Mouse (Mus musculus): ENCODE measurements around the gene Gemin5. TPM values are rescaled to one million over a fixed set of nuclear protein-coding genes. Genes with fewer than 3 reads are reported as not detected.
"Not testable (repeated sequence)": the region's sequence is repeated elsewhere in the genome, so short reads cannot be mapped to it uniquely, and the experiment has no call there.

Gemin5 gene
- polyA plus RNA-seq, 1 experiment from 2014 or later: 15.7 TPM

DNA sequence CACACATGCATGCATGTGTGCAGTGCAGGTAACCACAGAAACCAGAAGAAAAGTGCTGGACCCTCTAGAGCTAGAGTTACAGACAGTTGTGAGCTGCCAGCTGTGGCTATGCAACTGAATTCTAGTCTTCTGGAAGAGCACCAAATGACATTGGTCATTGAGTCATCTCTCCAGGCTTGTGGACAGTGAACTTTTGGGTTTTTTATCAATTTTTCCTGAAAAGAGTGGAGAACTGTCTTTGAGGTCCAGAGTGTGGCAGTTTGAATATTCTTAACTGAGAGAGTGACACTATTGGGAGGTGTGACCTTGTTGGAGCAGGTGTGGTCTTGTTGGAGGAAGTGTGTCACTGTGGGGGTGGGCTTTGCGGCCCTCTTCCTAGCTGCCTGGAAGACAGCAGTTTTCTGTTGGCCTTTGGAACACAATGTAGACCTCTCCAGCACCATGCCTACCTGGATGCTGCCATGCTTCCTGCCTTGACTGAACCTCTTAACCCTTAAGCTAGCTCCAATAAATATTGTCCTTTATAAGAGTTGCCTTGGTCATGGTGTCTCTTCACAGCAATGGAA, 42.1 kb upstream of the Gemin5 start:
- 96% methylated on average over 1 of the region's 1 CpGs for WGBS
- no peaks in the 10 kb centered on the region for H3K4me1 ChIP-seq (ENCODE audit: control insufficient read depth, insufficient read depth, low read length)

DNA sequence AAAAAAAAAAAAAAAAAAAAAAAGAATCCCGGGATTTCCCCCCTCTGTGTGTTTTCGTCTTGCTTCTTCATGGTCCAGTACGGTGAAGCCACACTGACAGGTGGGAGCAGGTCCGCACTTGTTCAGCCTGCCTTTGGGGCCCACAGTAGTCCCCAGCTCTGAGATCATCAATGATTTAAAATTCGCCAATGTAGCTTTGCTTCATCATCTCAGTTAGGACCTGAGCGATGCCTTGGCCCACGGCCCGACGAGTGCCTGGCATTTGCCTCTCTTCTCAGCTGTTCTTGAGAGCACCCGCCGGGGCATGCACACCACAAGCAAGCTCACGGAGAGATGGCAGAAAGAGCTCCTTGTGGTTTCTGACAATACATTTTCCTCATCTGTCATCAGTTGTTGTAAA, 32.7 kb upstream of the Gemin5 start:
- Histone ChIP-seq H3K4me1 (ENCODE audit: control insufficient read depth, insufficient read depth, low read length) (0 out of 2 replicates have a peak, but pooled peaks cover 3% of the 10 kb centered on the region), H3K4me3 (replicated peaks; ENCODE audit: low read depth, low read length) (no peak overlapping the region), H3K4me2 (ENCODE audit: low read length) (no peak overlapping the region), H3K9me3 (ENCODE audit: control insufficient read depth, low read length) (no peaks in the 10 kb centered on the region), H3K27me3 (ENCODE audit: control insufficient read depth, insufficient read depth, low read length) (no peaks in the 10 kb centered on the region), H3K27ac (replicated peaks; ENCODE audit: low read depth, low read length) (no peak overlapping the region), H3K36me3 (ENCODE audit: control insufficient read depth, insufficient read depth, low read length) (no peaks in the 10 kb centered on the region), H3K9ac (replicated peaks; ENCODE audit: low read length) (no peak overlapping the region)
- ATAC-seq (ENCODE audit: low FRiP score, low TSS enrichment) (no peak), DNase-seq (no peak)
- WGBS: 88% methylated on average over 12 of the region's 12 CpGs

More for the DNA sequence above, 42.1 kb upstream of the Gemin5 start:
- H3K27me3 ChIP-seq (ENCODE audit: control insufficient read depth, insufficient read depth, low read length): no peaks in the 10 kb centered on the region
- no peaks in the 10 kb centered on the region for H3K9me3 ChIP-seq (ENCODE audit: control insufficient read depth, low read length)
- no peaks in the 10 kb centered on the region for H3K36me3 ChIP-seq (ENCODE audit: control insufficient read depth, insufficient read depth, low read length)
- DNase-seq (no peak), ATAC-seq (ENCODE audit: low FRiP score, low TSS enrichment) (no peak)
- no peak overlapping the region for H3K4me3 ChIP-seq (replicated peaks; ENCODE audit: low read depth, low read length)
- H3K9ac ChIP-seq (replicated peaks; ENCODE audit: low read length): no peak overlapping the region
- no peak overlapping the region for H3K27ac ChIP-seq (replicated peaks; ENCODE audit: low read depth, low read length)
- H3K4me2 ChIP-seq (ENCODE audit: low read length): no peak overlapping the region

DNA sequence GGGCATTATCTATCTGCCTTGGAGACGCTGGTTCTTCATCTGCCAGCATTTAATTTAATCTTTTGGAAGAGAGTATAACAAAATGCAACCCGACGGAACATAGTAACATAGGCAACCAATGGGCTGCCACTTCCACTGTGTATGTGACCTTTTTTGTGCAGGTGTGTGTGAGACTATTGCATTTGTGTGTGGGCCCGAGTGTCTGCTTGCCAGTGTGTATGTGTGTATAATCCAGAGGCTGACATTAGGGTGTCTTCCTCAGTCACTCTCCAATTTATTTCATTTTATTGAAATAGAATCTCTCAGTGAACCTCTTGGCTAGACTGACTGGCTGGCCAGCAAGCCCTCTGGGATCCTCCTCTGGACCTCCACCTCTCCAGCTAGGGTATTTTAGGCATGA, 31.9 kb upstream of the Gemin5 start:
- H3K4me1 ChIP-seq (ENCODE audit: control insufficient read depth, insufficient read depth, low read length): 0 out of 2 replicates have a peak, but pooled peaks cover 3% of the 10 kb centered on the region
- H3K9ac ChIP-seq (replicated peaks; ENCODE audit: low read length): no peak overlapping the region
- H3K9me3 ChIP-seq (ENCODE audit: control insufficient read depth, low read length): no peaks in the 10 kb centered on the region
- H3K36me3 ChIP-seq (ENCODE audit: control insufficient read depth, insufficient read depth, low read length): no peaks in the 10 kb centered on the region
- no peak for DNase-seq
- H3K4me2 ChIP-seq (ENCODE audit: low read length): no peak overlapping the region
- no peak for ATAC-seq (ENCODE audit: low FRiP score, low TSS enrichment)
- WGBS: 88% methylated on average over 4 of the region's 4 CpGs
- no peaks in the 10 kb centered on the region for H3K27me3 ChIP-seq (ENCODE audit: control insufficient read depth, insufficient read depth, low read length)
- no peak overlapping the region for H3K27ac ChIP-seq (replicated peaks; ENCODE audit: low read depth, low read length)
- H3K4me3 ChIP-seq (replicated peaks; ENCODE audit: low read depth, low read length): no peak overlapping the region

DNA sequence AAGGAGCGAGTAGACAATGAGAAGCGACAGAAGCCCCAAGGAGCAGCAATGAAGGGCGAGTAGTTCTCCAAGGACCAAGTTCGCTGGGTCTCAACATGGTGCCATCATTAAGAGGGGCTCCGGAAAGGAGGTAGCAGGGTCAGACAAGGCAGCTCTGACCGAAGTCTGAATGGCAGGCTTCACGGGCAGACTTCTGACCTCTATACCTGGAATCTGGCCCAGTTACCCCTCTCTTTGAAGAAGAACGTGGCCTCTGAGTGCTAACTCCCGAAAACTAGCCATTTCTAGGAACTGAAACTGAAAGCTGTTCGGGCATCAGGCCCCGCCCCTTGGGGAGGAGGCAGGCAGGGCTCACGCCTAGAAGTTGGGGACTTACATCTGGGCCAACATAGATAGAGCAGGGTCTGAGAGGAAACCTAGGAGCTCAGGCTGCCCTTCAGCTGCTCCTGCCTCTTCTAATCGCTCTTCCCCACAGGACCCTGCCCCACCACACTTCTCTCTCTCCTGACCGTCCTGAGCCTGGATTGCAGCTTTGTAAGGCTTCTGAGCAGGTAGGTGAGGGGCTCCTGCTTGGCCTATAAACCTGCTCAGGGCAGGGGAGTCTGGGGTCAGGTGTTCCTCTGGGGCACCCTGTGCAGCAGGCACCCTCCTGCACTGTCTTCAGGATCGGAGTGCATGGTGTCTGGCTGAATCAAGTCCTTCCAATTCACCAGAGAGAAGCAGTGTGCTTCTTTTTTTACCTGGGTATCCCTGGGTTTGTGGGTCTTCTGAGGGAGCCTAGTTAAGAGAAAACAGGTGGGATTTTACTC, 31.1 kb upstream of the Gemin5 start, which contains the start of the genes Igtp and Irgm2:
Gene Igtp (plus strand): TSS at position 328 of the 809 bp plus-strand sequence.
Gene Irgm2 (plus strand): TSS at position 390 of the 809 bp plus-strand sequence.
- not testable (repeated sequence) for H3K36me3 ChIP-seq (ENCODE audit: control insufficient read depth, insufficient read depth, low read length); H3K9me3 ChIP-seq (ENCODE audit: control insufficient read depth, low read length); H3K27ac ChIP-seq (replicated peaks; ENCODE audit: low read depth, low read length); ATAC-seq (ENCODE audit: low FRiP score, low TSS enrichment); H3K4me1 ChIP-seq (ENCODE audit: control insufficient read depth, insufficient read depth, low read length); H3K27me3 ChIP-seq (ENCODE audit: control insufficient read depth, insufficient read depth, low read length)
- WGBS: 8% methylated on average over 14 of the region's 15 CpGs
- H3K4me2 ChIP-seq (ENCODE audit: low read length): peak within 1 kb of the TSS; percentile 50
- peak; percentile 31 for DNase-seq
- H3K4me3 ChIP-seq (replicated peaks; ENCODE audit: low read depth, low read length): peak within 1 kb of the TSS; percentile 29
- peak within 1 kb of the TSS; percentile 40; the same call in 1 of the 2 replicates for H3K9ac ChIP-seq (replicated peaks; ENCODE audit: low read length)

DNA sequence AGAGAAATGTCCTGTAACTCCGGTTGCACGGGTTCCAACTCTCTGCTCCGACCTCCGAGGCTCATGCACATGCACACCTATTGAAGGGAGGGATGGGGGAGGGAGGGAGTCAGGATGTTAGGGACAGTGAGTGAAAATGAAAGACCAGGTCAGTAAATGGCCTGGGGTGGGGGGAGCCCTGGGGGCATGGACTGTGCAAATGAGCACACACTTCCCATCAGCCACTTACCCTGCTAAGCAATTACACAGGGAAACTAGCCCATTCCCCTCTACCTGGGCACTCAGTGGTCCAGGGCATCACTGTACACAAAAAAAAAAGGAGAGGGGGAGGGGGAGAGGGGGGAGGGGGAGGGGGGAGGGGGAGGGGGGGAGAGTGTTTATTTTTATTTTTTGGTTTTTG, 30.3 kb upstream of the Gemin5 start:
- 90% methylated on average over 4 of the region's 4 CpGs for WGBS
- ATAC-seq (ENCODE audit: low FRiP score, low TSS enrichment): no peak
- H3K4me3 ChIP-seq (replicated peaks; ENCODE audit: low read depth, low read length): no peak overlapping the region

DNA sequence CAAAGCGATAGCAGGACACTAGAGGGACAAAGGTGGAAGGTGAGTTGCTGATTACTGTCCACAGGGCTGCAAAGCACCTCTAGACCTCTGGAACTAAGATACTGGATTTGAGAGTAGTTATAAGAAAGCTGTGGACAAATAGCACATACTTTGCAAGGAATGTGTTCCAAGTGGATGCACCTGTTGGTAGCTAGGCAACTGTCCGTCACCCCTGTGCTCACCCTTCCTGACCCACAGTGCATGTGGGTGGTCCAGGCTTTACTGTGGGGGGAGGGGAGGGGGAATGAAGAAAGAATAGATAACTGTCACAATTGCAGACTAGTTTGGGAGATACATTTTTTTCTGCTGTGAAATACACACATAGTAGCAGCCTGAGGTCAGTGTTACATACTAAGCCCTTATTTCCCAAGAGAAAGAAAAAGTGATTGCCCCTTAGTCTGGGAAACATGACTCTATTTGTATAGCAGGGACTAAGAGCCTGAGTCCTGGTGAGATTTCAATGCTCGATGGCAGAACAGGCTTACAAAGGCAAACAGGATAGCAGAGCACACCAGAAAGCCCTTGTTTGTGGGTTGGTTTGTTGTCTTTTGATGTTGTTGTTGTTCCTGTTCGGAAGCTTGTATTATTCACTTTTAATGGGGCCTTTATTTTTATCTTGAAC, 25.7 kb upstream of the Gemin5 start:
- ATAC-seq (ENCODE audit: low FRiP score, low TSS enrichment) (no peak), DNase-seq (no peak)
- 42% methylated on average over 4 of the region's 4 CpGs for whole genome bisulfite sequencing
- Histone ChIP-seq H3K9me3 (ENCODE audit: control insufficient read depth, low read length) (no peaks in the 10 kb centered on the region), H3K27ac (replicated peaks; ENCODE audit: low read depth, low read length) (no peak overlapping the region), H3K4me2 (ENCODE audit: low read length) (no peak overlapping the region), H3K4me3 (replicated peaks; ENCODE audit: low read depth, low read length) (no peak overlapping the region), H3K9ac (replicated peaks; ENCODE audit: low read length) (no peak overlapping the region), H3K4me1 (ENCODE audit: control insufficient read depth, insufficient read depth, low read length) (0 out of 2 replicates have a peak, but pooled peaks cover under 1% of the 10 kb centered on the region), H3K36me3 (ENCODE audit: control insufficient read depth, insufficient read depth, low read length) (no peaks in the 10 kb centered on the region), H3K27me3 (ENCODE audit: control insufficient read depth, insufficient read depth, low read length) (no peaks in the 10 kb centered on the region)

More for the DNA sequence above, 30.3 kb upstream of the Gemin5 start:
- H3K27me3 ChIP-seq (ENCODE audit: control insufficient read depth, insufficient read depth, low read length): no peaks in the 10 kb centered on the region
- no peaks in the 10 kb centered on the region for H3K9me3 ChIP-seq (ENCODE audit: control insufficient read depth, low read length)
- no peak overlapping the region for H3K27ac ChIP-seq (replicated peaks; ENCODE audit: low read depth, low read length)
- H3K36me3 ChIP-seq (ENCODE audit: control insufficient read depth, insufficient read depth, low read length): no peaks in the 10 kb centered on the region
- 0 out of 2 replicates have a peak, but pooled peaks cover 3% of the 10 kb centered on the region for H3K4me1 ChIP-seq (ENCODE audit: control insufficient read depth, insufficient read depth, low read length)
- peak overlapping the region; percentile 50; the same call in 1 of the 2 replicates for H3K4me2 ChIP-seq (ENCODE audit: low read length)
- no peak overlapping the region for H3K9ac ChIP-seq (replicated peaks; ENCODE audit: low read length)
- DNase-seq: no peak

DNA sequence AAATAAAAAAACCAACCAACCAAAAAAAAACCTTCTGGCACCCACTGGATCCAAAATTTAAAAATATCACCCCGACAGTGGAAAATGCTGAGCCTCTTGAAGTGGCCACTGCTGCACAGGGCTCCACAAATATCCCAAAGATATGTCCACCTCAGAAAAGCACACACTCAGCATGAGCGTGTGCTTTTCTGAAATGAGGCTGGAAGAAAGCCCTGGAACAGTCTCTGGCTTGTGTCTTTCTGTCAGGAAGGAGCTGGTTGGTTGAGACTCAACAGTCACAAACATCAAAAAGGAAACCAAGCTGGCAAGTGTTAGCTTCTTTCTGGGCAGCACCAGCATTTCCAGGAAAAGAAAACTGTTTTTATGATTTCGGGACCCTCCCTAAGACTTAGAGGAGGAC, 25.0 kb upstream of the Gemin5 start:
- no peak for ATAC-seq (ENCODE audit: low FRiP score, low TSS enrichment)
- no peak overlapping the region for H3K4me2 ChIP-seq (ENCODE audit: low read length)
- H3K27ac ChIP-seq (replicated peaks; ENCODE audit: low read depth, low read length): no peak overlapping the region
- H3K4me3 ChIP-seq (replicated peaks; ENCODE audit: low read depth, low read length): no peak overlapping the region
- DNase-seq: no peak
- H3K9me3 ChIP-seq (ENCODE audit: control insufficient read depth, low read length): no peaks in the 10 kb centered on the region
- WGBS: 81% methylated on average over 3 of the region's 3 CpGs
- no peaks in the 10 kb centered on the region for H3K4me1 ChIP-seq (ENCODE audit: control insufficient read depth, insufficient read depth, low read length)
- H3K9ac ChIP-seq (replicated peaks; ENCODE audit: low read length): no peak overlapping the region
- H3K27me3 ChIP-seq (ENCODE audit: control insufficient read depth, insufficient read depth, low read length): no peaks in the 10 kb centered on the region
- H3K36me3 ChIP-seq (ENCODE audit: control insufficient read depth, insufficient read depth, low read length): no peaks in the 10 kb centered on the region

DNA sequence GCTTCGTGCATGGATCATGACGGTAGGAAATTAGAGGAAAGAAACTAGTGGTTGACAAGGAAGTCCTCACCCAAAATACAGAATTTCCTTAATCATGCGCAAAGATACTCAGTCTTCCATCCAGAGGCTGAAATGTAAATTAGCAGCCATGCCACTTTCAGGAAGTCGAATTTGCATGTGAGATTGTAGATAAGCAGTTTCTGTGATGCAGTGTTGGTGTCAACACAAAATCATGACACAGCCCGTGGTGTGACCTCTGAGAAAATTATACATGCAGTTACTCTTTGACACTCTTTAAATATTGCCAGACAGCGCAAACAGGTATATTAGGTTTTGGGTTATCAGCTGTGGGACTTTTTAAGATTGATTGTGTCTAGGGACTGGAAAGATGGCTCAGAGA, 21.3 kb upstream of the Gemin5 start:
- H3K4me2 ChIP-seq (ENCODE audit: low read length): no peak overlapping the region
- H3K9me3 ChIP-seq (ENCODE audit: control insufficient read depth, low read length): no peaks in the 10 kb centered on the region
- H3K4me3 ChIP-seq (replicated peaks; ENCODE audit: low read depth, low read length): no peak overlapping the region
- H3K27me3 ChIP-seq (ENCODE audit: control insufficient read depth, insufficient read depth, low read length): no peaks in the 10 kb centered on the region
- H3K4me1 ChIP-seq (ENCODE audit: control insufficient read depth, insufficient read depth, low read length): no peaks in the 10 kb centered on the region
- H3K36me3 ChIP-seq (ENCODE audit: control insufficient read depth, insufficient read depth, low read length): no peaks in the 10 kb centered on the region
- DNase-seq (no peak), ATAC-seq (ENCODE audit: low FRiP score, low TSS enrichment) (no peak)
- H3K27ac ChIP-seq (replicated peaks; ENCODE audit: low read depth, low read length): no peak overlapping the region
- 94% methylated on average over 6 of the region's 6 CpGs for WGBS
- H3K9ac ChIP-seq (replicated peaks; ENCODE audit: low read length): no peak overlapping the region

All from midbrain, embryonic 14.5 days (tissue).